Mouse (Mus musculus) MEL (cell line): ENCODE results near the gene Gucd1. TPM values are rescaled to one million over a fixed set of nuclear protein-coding genes. Genes with fewer than 3 reads are reported as not detected.

Experiments used
- DNase-seq: peaks from one replicate; pipeline ENCODE4 v3.0.0; 2011; ENCODE audit warnings: low read depth, low spot score
- H3K27ac ChIP-seq: 2 replicates; pipeline ENCODE4 v1.5.1; 2012; ENCODE audit warnings: low read depth, mild to moderate bottlenecking, control low read depth, low read length, moderate library complexity; ENCODE audit not compliant: control insufficient read depth
- H3K27me3 ChIP-seq, 2 experiments: fragments of 150-350 bp in 1 of 2; sonication (generic) in 1 of 2; 2 replicates each; pipeline ENCODE4 v1.6.1; 2012; ENCODE audit warnings: low read length in 2 of 2, mild to moderate bottlenecking in 2 of 2, improper control_type of control experiment in 1 of 2, moderate library complexity in 1 of 2; ENCODE audit not compliant: insufficient read depth in 2 of 2, control insufficient read depth in 1 of 2
- H3K36me3 ChIP-seq, 2 experiments: 2 replicates each; pipeline ENCODE4 v1.6.1; 2012 to 2014; ENCODE audit warnings: low read length in 2 of 2, improper control_type of control experiment in 1 of 2, inconsistent platforms in 1 of 2, mild to moderate bottlenecking in 1 of 2; ENCODE audit not compliant: insufficient read depth in 2 of 2, control insufficient read depth in 1 of 2
- H3K4me1 ChIP-seq, 2 experiments: fragments of 150-350 bp in 1 of 2; sonication (generic) in 1 of 2; 2 replicates each; pipeline ENCODE4 v1.6.1; 2012; ENCODE audit warnings: low read length in 2 of 2, improper control_type of control experiment in 1 of 2, mild to moderate bottlenecking in 1 of 2; ENCODE audit not compliant: insufficient read depth in 2 of 2, control insufficient read depth in 1 of 2
- H3K4me3 ChIP-seq, 2 experiments: fragments of 150-350 bp in 1 of 2; sonication (generic) in 1 of 2; 2 replicates each; pipeline ENCODE4 v1.5.1; 2012; ENCODE audit warnings: low read depth in 2 of 2, low read length in 2 of 2, mild to moderate bottlenecking in 2 of 2, moderate library complexity in 2 of 2, control low read depth in 1 of 2, improper control_type of control experiment in 1 of 2; ENCODE audit not compliant: control insufficient read depth in 1 of 2, insufficient read depth in 1 of 2
- H3K79me2 ChIP-seq: 2 replicates; pipeline ENCODE4 v1.6.1; 2012; ENCODE audit warnings: mild to moderate bottlenecking, low read length, moderate library complexity; ENCODE audit not compliant: control insufficient read depth, poor library complexity, insufficient read depth
- H3K9ac ChIP-seq: 2 replicates; pipeline ENCODE4 v1.6.1; 2012; ENCODE audit warnings: low read depth, mild to moderate bottlenecking, control low read depth, low read length, moderate library complexity; ENCODE audit not compliant: control insufficient read depth, poor library complexity, severe bottlenecking
- H3K9me3 ChIP-seq: fragments of 150-350 bp; sonication (generic); replicated peaks from 2 replicates; pipeline ENCODE4 v1.6.1; 2012; ENCODE audit warnings: mild to moderate bottlenecking, low read length, improper control_type of control experiment, moderate library complexity; ENCODE audit not compliant: insufficient read depth
- BHLHE40 ChIP-seq: IDR thresholded peaks from 2 replicates; pipeline ENCODE4 v1.6.1; 2012; ENCODE audit warnings: low read depth, mild to moderate bottlenecking, inconsistent platforms, low read length, improper control_type of control experiment, borderline replicate concordance
- CHD2 ChIP-seq: IDR thresholded peaks from 2 replicates; pipeline ENCODE4 v1.6.1; 2011; ENCODE audit warnings: low read length, improper control_type of control experiment
- E2F4 ChIP-seq: IDR thresholded peaks from 2 replicates; pipeline ENCODE4 v1.6.1; 2011; ENCODE audit warnings: low read depth, low read length, improper control_type of control experiment, borderline replicate concordance
- ETS1 ChIP-seq: IDR thresholded peaks from 2 replicates; pipeline ENCODE4 v1.6.1; 2012; ENCODE audit warnings: low read depth, mild to moderate bottlenecking, inconsistent platforms, low read length, improper control_type of control experiment, moderate library complexity
- GATA1 ChIP-seq: IDR thresholded peaks from 2 replicates; pipeline ENCODE4 v1.6.1; 2011; ENCODE audit warnings: low read depth, low read length, improper control_type of control experiment
- HCFC1 ChIP-seq: IDR thresholded peaks from 2 replicates; pipeline ENCODE4 v1.6.1; 2012; ENCODE audit warnings: low read depth, mild to moderate bottlenecking, inconsistent platforms, low read length, improper control_type of control experiment, moderate library complexity
- JUND ChIP-seq: IDR thresholded peaks from 2 replicates; pipeline ENCODE4 v1.6.1; 2011; ENCODE audit warnings: low read depth, mild to moderate bottlenecking, improper control_type of control experiment, low read length
- KAT2A ChIP-seq: conservative IDR thresholded peaks from 2 replicates; pipeline ENCODE4 v1.6.1; 2012; ENCODE audit warnings: low read depth, low read length, improper control_type of control experiment, inconsistent platforms
- MAFK ChIP-seq: IDR thresholded peaks from 2 replicates; pipeline ENCODE4 v1.6.1; 2011; ENCODE audit warnings: low read depth, mild to moderate bottlenecking, low read length, improper control_type of control experiment, borderline replicate concordance
- MAZ ChIP-seq: IDR thresholded peaks from 2 replicates; pipeline ENCODE4 v1.6.1; 2012; ENCODE audit warnings: low read depth, mild to moderate bottlenecking, inconsistent platforms, low read length, improper control_type of control experiment
- MXI1 ChIP-seq: IDR thresholded peaks from 2 replicates; pipeline ENCODE4 v1.6.1; 2011; ENCODE audit warnings: mild to moderate bottlenecking, low read depth, low read length, improper control_type of control experiment
- MYB ChIP-seq: IDR thresholded peaks from 2 replicates; pipeline ENCODE4 v1.6.1; 2011; ENCODE audit warnings: mild to moderate bottlenecking, low read depth, low read length, improper control_type of control experiment
- MYC ChIP-seq: IDR thresholded peaks from 2 replicates; pipeline ENCODE4 v1.6.1; 2011; ENCODE audit warnings: low read depth, mild to moderate bottlenecking, low read length, improper control_type of control experiment, moderate library complexity
- NELFE ChIP-seq: IDR thresholded peaks from 2 replicates; pipeline ENCODE4 v1.6.1; 2011; ENCODE audit warnings: low read depth, low read length, improper control_type of control experiment
- POLR2A ChIP-seq, 2 experiments: IDR thresholded peaks; 2 replicates each; pipeline ENCODE4 v1.6.1; 2011 to 2012; ENCODE audit warnings: low read length in 2 of 2, mild to moderate bottlenecking in 2 of 2, control low read depth in 1 of 2, improper control_type of control experiment in 1 of 2, low read depth in 1 of 2, moderate library complexity in 1 of 2; ENCODE audit not compliant: control insufficient read depth in 1 of 2, insufficient read depth in 1 of 2, poor library complexity in 1 of 2
- POLR2AphosphoS2 ChIP-seq: IDR thresholded peaks from 2 replicates; pipeline ENCODE4 v1.6.1; 2011; ENCODE audit warnings: low read length, improper control_type of control experiment
- POLR2AphosphoS5 ChIP-seq: IDR thresholded peaks from 2 replicates; pipeline ENCODE4 v1.6.1; 2012; ENCODE audit warnings: low read depth, borderline replicate concordance, mild to moderate bottlenecking, inconsistent platforms, low read length, moderate library complexity, mixed read lengths
- RAD21 ChIP-seq: IDR thresholded peaks from 2 replicates; pipeline ENCODE4 v1.6.1; 2011; ENCODE audit warnings: mild to moderate bottlenecking, low read depth, low read length, improper control_type of control experiment
- SIN3A ChIP-seq: IDR thresholded peaks from 2 replicates; pipeline ENCODE4 v1.6.1; 2012; ENCODE audit warnings: low read length, improper control_type of control experiment, inconsistent platforms
- TAL1 ChIP-seq: IDR thresholded peaks from 2 replicates; pipeline ENCODE4 v1.6.1; 2012; ENCODE audit warnings: mild to moderate bottlenecking, inconsistent platforms, low read length, moderate library complexity, mixed read lengths
- TCF12 ChIP-seq: IDR thresholded peaks from 2 replicates; pipeline ENCODE4 v1.6.1; 2014; ENCODE audit warnings: low read depth, mild to moderate bottlenecking, inconsistent platforms, low read length, improper control_type of control experiment, moderate library complexity
- ZC3H11A ChIP-seq: IDR thresholded peaks from 2 replicates; pipeline ENCODE4 v1.6.1; 2012; ENCODE audit warnings: low read depth, mild to moderate bottlenecking, inconsistent platforms, low read length, improper control_type of control experiment
- ZKSCAN1 ChIP-seq: IDR thresholded peaks from 2 replicates; pipeline ENCODE4 v1.6.1; 2012; ENCODE audit warnings: low read depth, mild to moderate bottlenecking, inconsistent platforms, low read length, improper control_type of control experiment, moderate library complexity
- polyA plus RNA-seq, 2 experiments: library from polyadenylated mRNA; stranded (reverse) in 1 of 2; unstranded in 1 of 2; fragments of >175 nt in 1 of 2; fragments of >200 nt in 1 of 2; gene quantifications; 2 replicates each; pipeline versions ENCODE4 v1.2.1 to v1.2.4; 2012; ENCODE audit warnings: low replicate concordance in 2 of 2, low read depth in 1 of 2; ENCODE audit not compliant: insufficient read length in 2 of 2, insufficient read depth in 1 of 2, missing spikeins in 1 of 2
- total RNA-seq: library from RNA; depleted of rRNA; stranded (reverse); fragments of 300-350 nt; gene quantifications from 2 replicates; pipeline ENCODE4 v1.2.3, GENCODE M21; 2012

Gucd1 gene
- total and polyA plus RNA-seq, 3 experiments = 18.7 to 30.7 TPM; not detected in 1

- H3K9ac ChIP-seq = no peak overlapping the region
- H3K4me3 ChIP-seq = no peak overlapping the region
- H3K27me3 ChIP-seq = peaks cover 0 to 3% of the 10 kb centered on the region in 2 experiments; a peak in 1 of 4 replicates
- no peak for TF ChIP-seq NELFE
- TF ChIP-seq ZKSCAN1 = no peak
- no peak for TF ChIP-seq KAT2A
- no peak for TF ChIP-seq GATA1
- no peak for TF ChIP-seq MYC
- TF ChIP-seq POLR2A (IDR thresholded peaks at IDR 0.05; ENCODE audit: control insufficient read depth in 1 of 2, insufficient read depth in 1 of 2, low read depth in 1 of 2, low read length in 2 of 2, poor library complexity in 1 of 2) = no peak
- TF ChIP-seq E2F4 = no peak
- no peak for TF ChIP-seq BHLHE40
- no peak for TF ChIP-seq MAFK
- TF ChIP-seq MAZ = no peak
- no peak for TF ChIP-seq TAL1
- no peak for TF ChIP-seq MXI1
- TF ChIP-seq MYB = no peak
- no peak for TF ChIP-seq ZC3H11A
- no peak for TF ChIP-seq CHD2
- no peak for TF ChIP-seq ETS1
- TF ChIP-seq TCF12 = no peak
- no peak for TF ChIP-seq JUND
- no peak for TF ChIP-seq POLR2AphosphoS5
- TF ChIP-seq HCFC1 = no peak
- TF ChIP-seq, all 39 proteins: peak for 0
- DNase-seq = no peak
- Histone ChIP-seq H3K27ac (no peak overlapping the region), H3K36me3 (no peaks in the 10 kb centered on the region), H3K4me1 (no peaks in the 10 kb centered on the region), H3K79me2 (no peaks in the 10 kb centered on the region), H3K9me3 (no peaks in the 10 kb centered on the region)
Measured at GRCm38 (mm10) chr10:75446501-75447083, 71.2 kb downstream of the Gucd1 start.

- H3K79me2 ChIP-seq = no peaks in the 10 kb centered on the region
- no peak overlapping the region for H3K4me3 ChIP-seq
- no peak overlapping the region for H3K9ac ChIP-seq
- H3K9me3 ChIP-seq = no peaks in the 10 kb centered on the region
- H3K27me3 ChIP-seq = peaks cover 0 to 2% of the 10 kb centered on the region in 2 experiments; a peak in 1 of 4 replicates
- no peak for DNase-seq
- H3K27ac ChIP-seq = no peak overlapping the region
- H3K36me3 ChIP-seq = no peaks in the 10 kb centered on the region
- no peaks in the 10 kb centered on the region for H3K4me1 ChIP-seq
- TF ChIP-seq RAD21 (no peak), SIN3A (no peak), MYC (no peak), ETS1 (no peak), POLR2A (IDR thresholded peaks at IDR 0.05; ENCODE audit: control insufficient read depth in 1 of 2, insufficient read depth in 1 of 2, low read depth in 1 of 2, low read length in 2 of 2, poor library complexity in 1 of 2) (no peak), POLR2AphosphoS2 (no peak)
Measured at GRCm38 (mm10) chr10:75445030-75445429, 72.7 kb downstream of the Gucd1 start.
